Mouse (Mus musculus) lung, postnatal 0 days (tissue): ENCODE data around the gene Trem3. TPM values are rescaled to one million over a fixed set of nuclear protein-coding genes. Genes with fewer than 3 reads are reported as not detected.

ENCODE experiments used
- ATAC-seq: fragments of 200-750 bp; cut with Nextera tagmentation; 2 replicates; pipeline ENCODE4 v1.8.0; 2017; ENCODE audit warnings: moderate library complexity
- DNase-seq: peaks from one replicate; pipeline ENCODE4 v3.0.0-alpha.2; 2016; ENCODE audit warnings: low spot score
- H3K27ac ChIP-seq: fragments of 300-500 bp; sonication (generic); 2 replicates; pipeline ENCODE4 v1.5.1; 2014; ENCODE audit warnings: antibody characterized with exemption, mild to moderate bottlenecking, low read length, mixed read lengths
- H3K27me3 ChIP-seq: fragments of 300-500 bp; sonication (generic); replicated peaks from 2 replicates; pipeline ENCODE4 v1.6.1; 2014; ENCODE audit warnings: low read length, mixed read lengths; ENCODE audit not compliant: insufficient read depth
- H3K36me3 ChIP-seq: fragments of 300-500 bp; sonication (generic); 2 replicates; pipeline ENCODE4 v1.6.1; 2014; ENCODE audit warnings: low read length, mixed read lengths; ENCODE audit not compliant: insufficient read depth
- H3K4me1 ChIP-seq: fragments of 300-500 bp; sonication (generic); 2 replicates; pipeline ENCODE4 v1.6.1; 2014; ENCODE audit warnings: antibody characterized with exemption, low read depth, low read length, mixed read lengths; ENCODE audit not compliant: insufficient read depth
- H3K4me2 ChIP-seq: fragments of 300-500 bp; sonication (generic); replicated peaks from 2 replicates; pipeline ENCODE4 v1.6.1; 2014; ENCODE audit warnings: low read depth, mild to moderate bottlenecking, low read length, moderate library complexity, mixed read lengths
- H3K4me3 ChIP-seq: fragments of 300-500 bp; sonication (generic); 2 replicates; pipeline ENCODE4 v1.5.1; 2014; ENCODE audit warnings: low read depth, low read length
- H3K9ac ChIP-seq: fragments of 300-500 bp; sonication (generic); replicated peaks from 2 replicates; pipeline ENCODE4 v1.6.1; 2014; ENCODE audit warnings: low read depth, mild to moderate bottlenecking
- H3K9me3 ChIP-seq: fragments of 300-500 bp; sonication (generic); 2 replicates; pipeline ENCODE4 v1.6.1; 2016; ENCODE audit warnings: low read length, mixed read lengths
- CTCF ChIP-seq: IDR thresholded peaks from 2 replicates; pipeline ENCODE4 v1.5.1; 2016; ENCODE audit warnings: antibody characterized with exemption, mild to moderate bottlenecking
- EP300 ChIP-seq: IDR thresholded peaks from 2 replicates; pipeline ENCODE4 v1.6.1; 2016; ENCODE audit warnings: antibody characterized with exemption, mild to moderate bottlenecking, control low read depth
- WGBS: fragments of 180-500 bp; shearing (Covaris S2); extraction: QIAGEN DNeasy Blood & Tissue Kit; methylation state at CpG from one replicate; pipeline ENCODE4 v1.1.7; 2014; 5-methylcytosine and 5-hydroxymethylcytosine counted together
- polyA plus RNA-seq: library from polyadenylated mRNA; unstranded; fragments of >200 nt; fragmentation: Nextera tagmentation; extraction: Ambion mirVana; gene quantifications from 2 replicates; pipeline ENCODE4 v1.2.1, GENCODE M21; 2015

Trem3 gene
- polyA plus RNA-seq, 1 experiment from 2014 or later = 2.0 TPM

DNA sequence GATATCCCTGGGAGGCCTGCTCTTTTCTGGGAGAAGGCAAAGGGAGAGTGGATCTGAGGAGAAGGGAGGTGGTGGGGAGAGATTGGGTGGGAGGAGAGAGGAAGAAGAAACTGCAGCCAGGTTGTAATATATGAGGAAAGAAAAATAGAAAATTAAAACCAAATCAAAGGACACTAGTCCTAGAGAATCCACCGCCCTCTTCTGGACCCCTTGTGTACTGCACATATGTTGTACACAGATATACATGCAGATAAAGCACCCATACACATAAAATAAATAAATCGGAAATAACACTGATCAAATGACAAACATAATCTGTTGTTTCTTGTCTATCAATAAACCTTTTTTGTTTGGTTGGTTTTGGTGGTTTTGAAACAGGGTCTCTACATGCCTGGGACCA is 39.7 kb downstream of the Trem3 start:
- no peak overlapping the region for H3K27ac ChIP-seq
- no peaks in the 10 kb centered on the region for H3K4me1 ChIP-seq
- H3K36me3 ChIP-seq = no peaks in the 10 kb centered on the region
- H3K4me3 ChIP-seq = no peak overlapping the region
- no peak for DNase-seq
- H3K27me3 ChIP-seq = no peaks in the 10 kb centered on the region
- no peaks in the 10 kb centered on the region for H3K9me3 ChIP-seq
- TF ChIP-seq EP300 (no peak), CTCF (0 out of 2 replicates have a peak, but pooled peaks have one; percentile 31)
- 53% methylated on average over 2 of the region's 2 CpGs for WGBS
- H3K9ac ChIP-seq = no peak overlapping the region
- no peak for ATAC-seq
- H3K4me2 ChIP-seq = no peak overlapping the region

DNA sequence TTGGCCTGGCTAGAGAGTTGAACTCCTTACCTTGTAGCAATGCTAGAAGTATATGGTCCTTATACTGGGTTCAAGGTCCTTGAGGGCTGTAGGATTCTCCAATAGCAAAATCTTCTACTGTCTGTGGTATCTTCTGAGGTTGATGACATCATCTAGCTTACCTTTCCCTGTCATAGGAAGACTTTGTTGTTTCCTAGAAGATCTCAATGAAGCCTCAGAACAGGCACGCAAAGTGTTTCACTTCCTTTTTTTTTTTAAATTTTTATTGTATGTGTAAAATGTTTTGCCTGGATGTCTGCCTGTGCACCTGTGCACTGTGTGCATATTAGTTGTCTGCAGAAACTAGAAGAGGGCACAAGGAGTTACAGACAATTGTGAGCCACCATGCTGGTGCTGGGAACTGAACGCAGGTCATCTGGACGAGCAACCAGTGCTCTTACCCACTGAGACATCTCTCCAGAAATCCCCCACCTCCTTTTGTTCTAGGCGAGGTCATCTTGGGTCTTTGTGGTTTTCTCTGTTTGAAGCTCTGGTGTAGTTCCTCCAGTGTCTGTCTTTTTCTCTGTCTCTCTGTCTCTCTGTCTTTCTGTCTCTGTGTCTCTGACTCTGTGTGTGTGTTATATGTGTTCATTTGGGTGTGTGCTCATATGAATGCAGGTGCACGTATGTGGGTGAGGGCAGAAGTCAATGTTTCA is 46.1 kb downstream of the Trem3 start:
- DNase-seq = no peak
- Histone ChIP-seq H3K9ac (no peak overlapping the region), H3K4me1 (no peaks in the 10 kb centered on the region), H3K4me2 (no peak overlapping the region), H3K36me3 (no peaks in the 10 kb centered on the region), H3K9me3 (no peaks in the 10 kb centered on the region), H3K4me3 (no peak overlapping the region), H3K27me3 (no peaks in the 10 kb centered on the region), H3K27ac (no peak overlapping the region)
- ATAC-seq = no peak
- WGBS = 71% methylated on average over 5 of the region's 5 CpGs
- TF ChIP-seq CTCF (no peak), EP300 (no peak)

DNA sequence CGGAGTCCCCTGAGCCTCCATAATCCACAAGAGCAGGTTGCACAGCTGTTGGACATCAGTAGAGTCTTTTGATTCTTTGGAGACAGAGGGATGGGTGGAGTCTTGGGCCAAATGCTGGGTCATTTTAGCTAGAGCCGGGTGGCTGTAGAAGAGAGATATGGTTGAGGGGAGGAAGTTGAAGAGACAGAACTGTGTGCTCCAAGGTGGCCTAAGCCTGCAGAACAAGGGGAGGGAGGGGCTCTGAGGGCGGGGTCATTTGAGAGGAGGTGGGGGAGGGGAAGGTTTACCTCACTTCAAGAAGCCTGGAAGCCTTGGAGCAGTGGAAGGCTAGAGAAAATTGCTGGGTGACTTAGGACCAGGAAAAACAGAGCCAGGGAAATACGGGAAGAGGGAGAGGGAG is 51.6 kb downstream of the Trem3 start, which contains the start of gene Treml2:
Gene Treml2, plus strand, starts transcription at position 296 of the 400 bp plus-strand sequence.
- H3K4me2 ChIP-seq = no peak within 1 kb of the TSS
- no peaks in the 10 kb centered on the region for H3K9me3 ChIP-seq
- H3K36me3 ChIP-seq = no peaks in the 10 kb centered on the region
- no peak within 1 kb of the TSS for H3K4me3 ChIP-seq
- H3K4me1 ChIP-seq = no peaks in the 10 kb centered on the region
- no peak within 1 kb of the TSS for H3K27ac ChIP-seq
- TF ChIP-seq CTCF (no peak), EP300 (no peak)
- no peak for ATAC-seq
- H3K27me3 ChIP-seq = no peaks in the 10 kb centered on the region
- no peak for DNase-seq
- H3K9ac ChIP-seq = no peak within 1 kb of the TSS
- WGBS = 21% methylated on average over 2 of the region's 4 CpGs

DNA sequence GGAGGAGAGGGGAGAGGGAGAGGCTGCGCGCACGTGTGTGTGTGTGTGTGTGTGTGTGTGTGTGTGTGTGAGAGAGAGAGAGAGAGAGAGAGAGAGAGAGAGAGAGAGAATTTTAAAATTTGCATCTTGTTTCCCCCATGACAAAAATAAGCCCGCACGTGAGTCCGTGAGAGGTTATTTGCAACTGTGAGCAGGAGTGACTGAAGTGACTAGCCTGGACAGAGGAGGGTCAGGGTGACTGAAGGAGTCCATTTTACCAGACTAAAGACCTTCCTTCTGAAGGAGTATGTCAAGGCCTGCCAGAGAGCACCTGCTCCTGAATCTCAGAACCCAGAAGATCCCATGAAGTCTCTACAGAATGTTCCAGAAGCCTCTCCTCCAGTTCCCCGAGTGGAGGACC is 52.2 kb downstream of the Trem3 start:
- ATAC-seq (no peak), DNase-seq (no peak)
- Histone ChIP-seq H3K27ac (no peak overlapping the region), H3K4me2 (no peak overlapping the region), H3K4me3 (no peak overlapping the region), H3K27me3 (no peaks in the 10 kb centered on the region), H3K9me3 (no peaks in the 10 kb centered on the region), H3K9ac (no peak overlapping the region), H3K36me3 (no peaks in the 10 kb centered on the region), H3K4me1 (no peaks in the 10 kb centered on the region)
- no peak for TF ChIP-seq CTCF
- TF ChIP-seq EP300 = no peak
- 49% methylated on average over 4 of the region's 7 CpGs for WGBS

DNA sequence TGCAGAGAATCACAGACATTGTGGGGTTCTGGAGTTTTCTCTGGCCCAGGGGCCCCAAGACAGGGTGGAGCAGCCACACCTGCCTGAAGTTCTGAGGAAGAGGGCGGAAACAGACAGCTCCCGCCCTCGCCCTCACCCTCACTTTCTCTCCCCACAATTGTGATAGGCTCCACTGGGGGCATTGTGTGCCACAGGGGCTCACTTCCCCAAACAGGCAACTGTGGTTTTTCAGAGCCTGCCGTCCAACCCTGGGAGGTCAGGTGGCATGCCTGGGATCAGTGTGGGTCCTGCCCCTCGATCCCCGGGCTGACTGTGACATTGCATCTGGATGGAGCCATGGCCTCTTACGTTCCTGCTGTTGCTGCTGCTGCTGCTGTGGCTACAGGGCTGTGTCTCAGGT is 52.6 kb downstream of the Trem3 start:
- no peak for TF ChIP-seq EP300
- no peak for TF ChIP-seq CTCF
- Histone ChIP-seq H3K9ac (no peak overlapping the region), H3K4me1 (no peaks in the 10 kb centered on the region), H3K4me3 (no peak overlapping the region), H3K4me2 (no peak overlapping the region), H3K27me3 (no peaks in the 10 kb centered on the region), H3K27ac (no peak overlapping the region), H3K36me3 (no peaks in the 10 kb centered on the region), H3K9me3 (no peaks in the 10 kb centered on the region)
- ATAC-seq (no peak), DNase-seq (no peak)
- WGBS = 57% methylated on average over 7 of the region's 7 CpGs

DNA sequence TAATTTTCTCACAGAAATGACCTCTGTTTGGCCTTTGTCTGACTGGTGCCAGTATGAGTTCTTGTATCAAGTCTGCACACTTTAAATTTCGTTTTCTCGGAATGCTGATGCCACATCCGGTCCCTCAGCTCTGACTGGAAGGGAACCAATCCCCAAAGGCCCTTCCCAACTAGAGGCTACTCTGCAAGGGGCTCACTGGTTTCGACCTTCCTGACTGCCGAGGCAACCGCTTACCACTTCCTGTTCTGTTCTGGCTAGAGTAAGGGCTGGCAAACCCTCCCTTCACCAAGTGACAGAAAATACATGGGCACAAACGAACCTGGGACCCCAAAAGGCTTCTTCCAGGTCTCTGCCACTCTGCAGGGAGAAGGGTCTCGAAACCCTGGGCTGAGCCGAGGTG is 53.3 kb downstream of the Trem3 start:
- H3K36me3 ChIP-seq = no peaks in the 10 kb centered on the region
- no peak overlapping the region for H3K4me2 ChIP-seq
- no peaks in the 10 kb centered on the region for H3K27me3 ChIP-seq
- no peak for TF ChIP-seq CTCF
- TF ChIP-seq EP300 = no peak
- H3K27ac ChIP-seq = no peak overlapping the region
- H3K9ac ChIP-seq = no peak overlapping the region
- no peaks in the 10 kb centered on the region for H3K9me3 ChIP-seq
- DNase-seq = no peak
- no peak for ATAC-seq
- no peak overlapping the region for H3K4me3 ChIP-seq
- no peaks in the 10 kb centered on the region for H3K4me1 ChIP-seq
- 67% methylated on average over 9 of the region's 9 CpGs for WGBS
